Mouse (Mus musculus) megakaryocyte-erythroid progenitor cell, adult 5-6 weeks (primary cell): Measurements from ENCODE around the gene Atp8a1. TPM values are rescaled to one million over a fixed set of nuclear protein-coding genes. Genes with fewer than 3 reads are reported as not detected.
A peak's percentile ranks its signal among the peaks of the same experiment; 100 is the strongest.

Source experiments
- ATAC-seq: replicated peaks from 2 replicates; pipeline ENCODE4 v1.8.0; 2016; ENCODE audit warnings: mild to moderate bottlenecking, inconsistent platforms; ENCODE audit not compliant: severe bottlenecking, poor library complexity, low FRiP score, low TSS enrichment
- total RNA-seq, 2 experiments: library from RNA; stranded (forward) in 1 of 2; stranded (reverse) in 1 of 2; fragments of 200-1000, 215-1000 nt in 1 of 2; fragments of >200 nt in 1 of 2; fragmentation: Nextera tagmentation in 1 of 2; gene quantifications; 2 replicates each; pipeline ENCODE4 v1.2.3; 2014 to 2017

Gene Atp8a1
- total RNA-seq, 2 experiments from 2014 or later = 163 to 184 TPM

DNA sequence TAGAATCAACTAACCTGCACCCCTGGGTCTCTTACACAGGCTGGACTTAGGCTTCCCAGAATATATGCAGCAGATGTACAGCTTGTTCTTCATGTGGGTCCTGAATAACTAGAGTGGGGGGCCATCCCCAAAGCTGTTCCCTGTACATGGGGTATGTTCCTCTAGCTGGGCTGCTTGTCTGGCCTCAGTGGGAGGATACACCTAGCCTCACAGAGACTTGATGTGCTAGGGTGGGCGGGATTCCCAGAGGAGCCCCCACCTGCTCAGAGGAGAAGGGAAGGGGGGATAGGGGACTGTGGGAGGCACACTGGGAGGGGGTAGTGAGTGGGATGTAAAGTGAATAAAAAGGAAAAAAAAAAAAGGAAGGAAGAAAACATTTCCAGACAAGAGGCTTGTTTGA is 147.8 kb downstream of the Atp8a1 start:
- ATAC-seq = no peak

DNA sequence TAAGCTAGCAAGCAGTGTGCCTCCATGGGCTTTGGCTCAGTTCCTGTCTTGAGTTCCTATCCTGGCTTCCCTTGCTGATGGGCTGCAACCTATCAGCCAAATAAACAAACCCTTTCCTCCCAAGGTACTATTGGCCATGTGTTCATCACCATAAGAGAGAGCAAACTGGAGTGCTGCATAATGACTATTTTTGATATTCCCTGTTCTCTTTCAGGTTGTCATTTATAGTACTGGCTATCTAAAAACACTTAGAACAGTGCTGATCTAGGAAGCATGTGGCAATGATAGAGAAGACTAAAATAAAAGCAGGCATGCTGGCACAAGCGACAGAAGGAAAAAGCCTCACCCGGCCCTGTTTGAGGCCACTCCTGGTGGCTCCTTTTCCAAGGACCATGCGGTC is 149.1 kb downstream of the Atp8a1 start:
- no peak for ATAC-seq

- no peak for ATAC-seq
Measured at GRCm38 (mm10) chr5:67696741-67697596, 150.3 kb downstream of the Atp8a1 start.

DNA sequence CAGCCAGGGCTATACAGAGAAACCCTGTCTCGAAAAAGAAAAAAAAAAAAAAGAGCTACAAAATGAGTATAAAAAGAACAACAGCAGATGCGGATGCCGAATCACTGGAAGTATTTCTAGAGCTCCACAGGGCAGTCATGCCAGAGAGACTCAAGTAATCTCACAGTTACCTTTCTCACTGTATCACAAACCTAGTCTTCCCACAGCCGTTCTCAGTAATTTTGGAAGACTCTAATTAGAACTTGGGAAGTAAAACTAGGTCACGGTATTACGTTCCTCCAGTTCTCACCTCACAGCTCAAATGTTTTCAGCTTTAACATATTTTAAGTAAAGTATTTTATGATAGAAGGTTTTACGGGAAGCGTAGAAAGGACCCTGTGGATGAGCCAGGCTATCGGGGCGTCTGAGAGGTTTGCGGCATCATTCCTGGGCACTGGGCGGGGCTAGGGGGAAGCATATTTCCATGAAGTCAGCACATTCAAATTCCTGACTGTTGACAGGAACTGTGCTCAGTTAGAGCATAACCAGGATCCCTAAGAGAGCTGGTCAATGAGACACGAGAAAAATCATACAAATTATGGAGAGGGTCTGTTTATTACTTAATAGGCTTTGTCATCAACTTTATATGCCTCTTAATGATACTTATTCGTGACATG is 152.1 kb downstream of the Atp8a1 start:
- no peak for ATAC-seq

GRCm38 (mm10) chr5:67690336-67690735 is 156.9 kb downstream of the Atp8a1 start:
- no peak for ATAC-seq

DNA sequence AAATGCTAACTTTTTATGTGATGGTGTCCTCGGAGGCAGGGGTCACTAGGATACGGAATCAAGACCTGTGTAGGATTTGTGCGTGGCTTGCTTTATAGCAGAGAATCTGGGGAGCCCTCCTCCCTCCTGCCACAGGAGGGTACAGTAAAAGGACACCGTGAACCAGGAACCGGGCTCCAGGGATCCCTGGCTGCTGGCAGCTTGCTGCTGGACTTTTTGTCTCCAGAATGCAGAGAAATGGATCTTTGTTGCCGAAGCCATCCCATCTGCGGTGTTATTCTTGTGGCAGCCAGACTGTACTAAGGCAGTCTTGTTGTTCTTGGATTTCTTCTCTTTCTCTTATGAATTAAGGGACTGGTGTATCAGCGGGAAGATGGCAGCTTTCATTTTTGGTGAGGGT is 159.2 kb downstream of the Atp8a1 start:
- no peak for ATAC-seq

DNA sequence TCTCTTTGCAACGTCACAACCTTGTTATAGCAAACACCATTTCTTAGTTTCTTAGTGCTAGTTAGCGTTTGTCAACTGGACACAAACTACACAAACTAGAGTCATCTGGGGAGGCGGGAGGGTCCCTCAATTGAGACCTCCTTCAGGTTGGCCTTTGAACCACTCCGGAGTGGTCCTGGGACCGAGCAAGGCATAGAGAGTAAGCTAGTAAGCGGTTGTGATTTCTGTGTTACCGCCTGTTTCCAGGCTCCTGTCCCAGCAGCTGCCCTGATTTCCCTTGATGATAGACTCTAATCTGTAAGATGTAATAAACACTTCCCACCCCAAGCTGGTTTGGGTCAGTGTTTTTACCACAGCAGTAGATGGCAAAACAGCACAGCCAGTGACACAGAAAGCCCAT is 161.3 kb downstream of the Atp8a1 start:
- ATAC-seq = no peak

- no peak for ATAC-seq
Measured at GRCm38 (mm10) chr5:67685461-67685860, 161.8 kb downstream of the Atp8a1 start.

GRCm38 (mm10) chr5:67678819-67679218 is 168.4 kb downstream of the Atp8a1 start:
- ATAC-seq = peak; percentile 74

DNA sequence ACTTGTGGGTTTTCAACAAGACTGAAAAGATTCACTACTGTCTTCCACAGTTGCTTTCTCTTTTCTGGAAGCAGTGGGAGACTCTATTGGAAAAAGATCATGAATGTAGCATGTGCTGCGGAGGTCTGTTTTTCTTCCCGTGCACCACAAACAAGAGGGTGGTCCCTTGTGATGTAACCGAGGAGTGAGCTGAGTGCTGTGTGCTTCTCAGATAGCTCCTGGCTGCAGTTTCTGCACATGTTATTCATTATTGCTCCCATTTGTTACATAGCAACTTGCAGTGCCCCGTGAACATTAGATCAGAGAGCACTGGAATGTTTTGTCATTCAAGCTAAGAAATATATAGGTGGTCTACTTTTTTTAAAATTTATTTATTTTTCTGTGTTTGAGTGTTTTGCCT is 174.2 kb downstream of the Atp8a1 start:
- no peak for ATAC-seq

DNA sequence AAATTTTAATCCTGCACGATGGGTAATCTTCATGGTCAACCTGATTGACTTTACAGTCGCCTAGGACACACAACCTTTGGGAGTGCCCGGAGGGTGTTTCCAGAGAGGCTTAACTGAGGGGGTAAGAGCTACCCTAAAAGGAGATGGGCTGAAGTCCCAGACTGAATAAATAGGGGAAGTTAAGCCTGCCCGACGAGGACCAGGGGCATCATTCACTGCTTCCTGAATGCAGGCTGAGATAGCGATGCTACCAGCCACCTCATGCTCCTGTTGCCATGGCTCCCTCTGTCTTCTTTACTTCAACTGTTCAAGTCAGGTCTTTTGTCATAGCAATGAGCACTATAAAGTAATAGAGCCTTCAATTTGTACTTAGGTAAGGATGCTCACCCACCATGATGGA is 177.1 kb downstream of the Atp8a1 start:
- no peak for ATAC-seq

- no peak for ATAC-seq
Measured at GRCm38 (mm10) chr5:67669436-67669896, 177.8 kb downstream of the Atp8a1 start.

GRCm38 (mm10) chr5:67662715-67663114 is 184.5 kb downstream of the Atp8a1 start:
- no peak for ATAC-seq

- no peak for ATAC-seq
Measured at GRCm38 (mm10) chr5:67659864-67660263, 187.4 kb downstream of the Atp8a1 start.

GRCm38 (mm10) chr5:67656821-67657259 is 190.4 kb downstream of the Atp8a1 start:
- no peak for ATAC-seq

DNA sequence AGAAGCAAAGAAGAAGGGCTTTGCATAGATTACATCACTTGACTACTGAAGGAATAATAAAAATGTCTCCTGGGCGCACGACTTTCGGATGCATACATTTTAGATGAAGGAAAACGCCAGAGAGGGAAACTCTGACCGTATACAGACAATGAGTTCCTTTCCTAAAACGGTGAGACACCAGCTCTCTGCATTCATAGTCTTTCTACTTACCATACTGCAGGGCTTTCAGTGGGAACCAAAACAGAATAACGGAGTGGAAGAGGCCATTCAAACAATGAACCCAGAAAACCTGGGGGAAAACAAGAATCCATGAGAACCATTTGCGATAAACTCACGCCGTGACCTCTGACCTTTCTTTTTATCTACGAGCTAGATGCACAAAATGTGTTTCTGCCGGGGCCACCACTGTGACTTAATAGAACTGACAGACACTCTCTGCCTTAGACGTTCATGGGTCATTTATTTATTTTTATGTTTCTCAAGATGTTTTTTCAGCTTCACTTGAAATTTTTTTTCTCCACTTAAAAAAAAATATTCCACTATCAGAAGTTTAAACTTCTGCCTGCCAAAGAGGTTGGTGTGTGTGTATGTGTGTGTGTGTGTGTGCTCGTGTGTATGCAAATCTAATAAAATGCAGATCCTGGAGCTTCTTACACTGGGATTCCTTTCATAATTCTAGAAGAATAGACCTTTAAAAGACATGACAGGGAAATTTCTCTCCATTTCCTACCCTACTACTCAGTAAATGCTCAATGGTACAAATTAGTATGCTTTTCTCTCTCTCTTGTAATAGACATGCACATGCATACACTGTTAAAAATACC is 191.3 kb downstream of the Atp8a1 start:
- no peak for ATAC-seq

DNA sequence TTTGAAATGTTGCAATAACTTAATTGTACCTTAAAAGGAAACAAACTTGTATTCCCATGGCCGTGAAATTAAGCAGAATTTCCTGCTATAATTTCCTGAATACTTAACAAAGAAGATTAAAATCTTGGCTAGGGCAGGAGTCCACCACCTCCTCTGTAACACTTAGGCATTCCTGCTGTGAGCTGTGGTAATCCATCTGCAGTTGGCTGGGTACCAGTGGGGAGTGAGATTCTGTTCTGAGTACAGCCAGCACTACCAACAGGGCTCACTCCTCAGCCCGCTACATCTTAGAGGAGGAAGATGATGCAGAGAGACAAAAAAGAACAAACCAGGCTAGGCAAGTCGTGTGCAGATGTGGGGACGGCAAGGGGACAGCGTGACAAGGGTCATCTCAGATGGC is 192.7 kb downstream of the Atp8a1 start:
- ATAC-seq = no peak

DNA sequence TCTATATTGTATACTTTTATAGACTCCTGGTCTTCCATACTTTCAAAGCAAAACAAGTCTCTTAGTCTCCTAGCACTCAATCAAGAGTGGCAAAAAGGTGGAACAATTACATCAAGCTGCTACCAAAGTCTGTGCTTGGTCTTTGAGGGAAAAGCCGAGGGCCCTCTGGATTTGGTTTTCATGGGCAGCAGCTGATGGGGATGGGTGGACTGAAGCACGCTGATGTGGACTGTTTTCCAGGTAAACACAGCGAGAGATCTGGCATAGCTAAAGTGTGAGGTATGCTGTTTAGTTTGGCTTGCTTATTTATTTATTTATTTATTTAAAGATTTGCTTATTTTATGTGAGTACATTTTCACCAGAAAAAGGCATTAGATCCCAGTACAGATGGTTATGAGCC is 193.7 kb downstream of the Atp8a1 start:
- no peak for ATAC-seq

DNA sequence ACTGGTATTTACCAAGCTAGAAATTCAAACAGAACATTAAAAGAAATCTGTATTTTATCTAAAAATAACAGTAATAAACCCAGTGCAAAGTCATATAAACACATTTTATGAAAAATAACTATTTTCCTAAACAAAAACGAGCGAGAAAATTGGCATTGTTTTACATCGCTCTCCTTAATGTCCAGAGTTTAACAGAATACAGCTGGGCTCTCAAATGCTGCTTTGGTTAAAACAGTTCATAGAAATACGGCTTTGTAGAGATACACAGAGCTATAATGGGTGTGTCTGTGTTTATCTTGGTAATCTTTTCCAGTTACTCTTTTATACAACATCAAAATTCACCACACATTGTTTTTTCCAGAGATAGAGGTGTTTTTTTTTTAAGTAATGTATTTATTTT is 194.8 kb downstream of the Atp8a1 start:
- ATAC-seq = no peak

- ATAC-seq = no peak
Measured at GRCm38 (mm10) chr5:67650021-67650420, 197.2 kb downstream of the Atp8a1 start.
